Mouse (Mus musculus): ENCODE data around the gene Myh14.

The Myh14 gene

GRCm38 (mm10) chr7:44630437-44630836, 40.2 kb downstream of the Myh14 start:
- DNase-seq (ENCODE audit: low spot score) = no peak

DNA sequence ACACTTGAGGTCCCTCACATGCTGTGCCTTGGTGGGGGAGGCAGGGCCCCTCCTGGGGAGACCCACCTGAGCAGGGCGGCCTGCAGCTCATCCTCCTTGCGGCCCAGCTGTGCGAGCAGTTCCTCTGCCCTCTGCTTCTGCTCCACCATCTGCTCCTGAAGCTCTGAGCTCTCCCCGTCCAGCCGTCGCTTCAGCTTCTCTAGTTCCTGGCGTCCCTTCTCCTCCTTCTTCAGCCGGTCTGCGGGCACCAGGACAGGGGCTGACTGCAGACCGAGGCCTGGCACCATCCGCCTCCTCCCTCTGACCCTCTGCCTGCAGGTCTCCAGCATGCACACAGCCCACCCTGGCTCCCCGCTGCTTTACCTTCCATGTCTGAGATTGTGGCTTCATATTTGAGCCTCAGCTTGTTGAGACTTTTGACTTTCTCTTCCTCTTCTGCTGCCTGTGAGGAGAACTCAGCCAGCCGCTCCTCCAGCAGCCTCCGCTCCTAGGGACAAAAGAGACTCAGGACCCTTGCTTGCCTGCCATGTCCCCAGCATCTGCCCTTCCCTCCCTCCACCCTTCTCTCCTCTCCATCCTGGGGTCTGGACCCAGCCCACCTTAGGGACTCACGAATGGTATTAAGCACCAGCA, 42.1 kb downstream of the Myh14 start:
- no peak for DNase-seq (ENCODE audit: low spot score)

GRCm38 (mm10) chr7:44626966-44627365, 43.7 kb downstream of the Myh14 start:
- DNase-seq (ENCODE audit: low spot score) = no peak

GRCm38 (mm10) chr7:44626068-44626385, 44.6 kb downstream of the Myh14 start:
- no peak for DNase-seq (ENCODE audit: low spot score)

GRCm38 (mm10) chr7:44625241-44626067, 45.2 kb downstream of the Myh14 start:
- no peak for DNase-seq (ENCODE audit: low spot score)

GRCm38 (mm10) chr7:44624828-44625227, 45.8 kb downstream of the Myh14 start:
- DNase-seq (ENCODE audit: low spot score) = no peak

DNA sequence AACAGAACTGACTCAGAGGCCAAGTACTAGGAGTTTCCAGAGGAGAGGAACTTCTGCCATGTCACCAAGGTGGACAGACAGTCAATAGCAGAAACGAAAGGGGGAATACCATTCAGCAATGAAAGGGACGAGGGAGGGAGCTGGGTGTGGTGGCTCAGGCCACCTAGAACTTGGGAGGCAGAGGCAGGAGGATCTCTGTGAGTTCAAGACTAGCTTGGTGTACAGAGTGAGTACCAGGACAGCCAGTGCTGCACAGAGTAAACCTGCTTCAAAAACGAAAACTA, 46.2 kb downstream of the Myh14 start:
- DNase-seq (ENCODE audit: low spot score) = no peak

GRCm38 (mm10) chr7:44623714-44624542, 46.7 kb downstream of the Myh14 start:
- DNase-seq (ENCODE audit: low spot score) = peak; percentile 39

DNA sequence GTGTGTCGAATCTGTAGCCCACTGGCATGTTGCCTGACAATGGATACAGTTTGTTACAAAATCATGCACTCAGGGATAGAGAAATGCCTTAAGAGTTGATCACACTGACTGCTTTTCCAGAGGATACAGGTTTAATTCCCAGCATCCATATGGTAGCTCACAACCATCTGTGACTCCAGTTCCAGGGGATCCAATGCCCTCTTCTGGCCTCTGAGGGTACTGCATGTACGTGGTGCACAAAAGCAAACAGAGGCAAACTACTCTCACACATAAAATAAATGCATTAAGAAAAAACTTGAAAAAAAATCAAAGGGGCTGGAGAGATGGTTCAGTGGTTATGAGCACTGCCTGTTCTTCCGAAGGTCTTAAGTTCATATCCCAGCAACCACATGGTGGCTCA, 53.6 kb downstream of the Myh14 start:
- no peak for DNase-seq (ENCODE audit: low spot score)

DNA sequence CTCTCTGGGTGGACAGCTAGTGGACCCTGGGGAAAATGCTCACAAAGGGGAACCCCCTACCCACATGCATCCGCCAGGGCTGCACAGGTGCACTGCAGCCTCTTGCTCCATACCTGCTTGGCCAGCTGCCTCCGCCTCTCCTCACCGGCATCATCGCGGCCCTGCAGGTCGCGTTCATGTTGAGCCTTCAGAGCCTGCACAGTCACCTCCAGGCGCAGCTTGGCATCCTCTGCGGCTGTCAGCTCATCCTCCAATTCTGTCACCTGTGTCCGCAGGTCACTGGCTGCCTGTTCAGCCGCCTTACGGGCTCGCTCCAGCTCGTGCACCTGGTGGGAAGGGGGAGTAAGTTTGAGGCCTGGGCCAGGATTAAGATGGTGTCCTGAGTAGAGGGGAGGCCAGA, 54.7 kb downstream of the Myh14 start:
- DNase-seq (ENCODE audit: low spot score) = no peak

DNA sequence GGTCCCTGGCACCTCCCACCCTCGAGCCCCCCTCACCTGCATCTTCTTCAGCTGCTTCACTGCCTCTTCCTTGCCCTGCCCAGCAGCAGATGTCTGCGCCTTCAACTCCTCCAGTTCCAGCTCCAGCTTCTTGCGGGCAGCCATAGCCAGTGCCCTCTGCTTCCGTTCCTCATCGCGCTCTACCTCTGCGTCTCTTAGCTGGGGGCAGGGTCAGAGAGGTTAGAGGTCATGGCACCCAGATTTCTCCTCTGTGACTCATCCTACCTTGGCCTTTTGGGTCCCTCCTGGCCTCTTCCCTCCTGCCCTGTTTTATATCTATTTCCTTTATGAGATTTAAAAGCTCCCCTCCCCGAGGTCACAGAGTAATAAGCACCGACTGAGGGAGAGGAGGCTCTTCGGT, 55.3 kb downstream of the Myh14 start:
- DNase-seq (ENCODE audit: low spot score) = no peak

DNA sequence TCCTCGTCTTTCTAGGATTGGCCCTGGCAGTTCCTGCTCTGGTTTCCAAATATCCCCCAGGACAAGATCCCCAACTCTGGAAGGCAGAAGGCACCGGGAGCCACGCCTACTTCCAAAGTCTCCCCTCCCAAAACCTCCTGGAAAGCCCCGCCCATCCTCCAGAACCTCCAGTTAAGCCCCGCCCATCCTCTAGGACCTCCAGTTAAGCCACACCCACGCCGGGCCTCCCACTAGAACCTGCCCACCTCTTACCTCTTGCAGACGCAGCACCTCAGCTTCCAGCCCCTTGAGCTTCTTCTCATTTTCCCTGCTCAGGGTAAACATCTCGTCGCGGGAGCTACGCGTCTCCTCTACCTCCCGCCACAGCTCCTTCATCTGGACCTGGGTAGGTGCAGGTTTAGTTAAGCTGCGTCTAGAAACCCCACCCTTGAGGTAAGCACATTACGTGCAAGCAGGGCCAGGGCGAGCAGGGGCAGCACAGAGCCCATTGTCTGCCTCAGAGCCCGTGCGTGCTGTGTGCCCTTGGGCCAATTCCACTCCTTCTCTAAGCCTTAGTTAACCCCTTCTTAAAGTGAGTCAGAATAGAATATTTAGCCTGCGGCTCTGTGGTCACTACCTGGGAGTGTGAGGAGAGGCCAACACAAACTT, 56.5 kb downstream of the Myh14 start:
- DNase-seq (ENCODE audit: low spot score) = peak; percentile 58

DNA sequence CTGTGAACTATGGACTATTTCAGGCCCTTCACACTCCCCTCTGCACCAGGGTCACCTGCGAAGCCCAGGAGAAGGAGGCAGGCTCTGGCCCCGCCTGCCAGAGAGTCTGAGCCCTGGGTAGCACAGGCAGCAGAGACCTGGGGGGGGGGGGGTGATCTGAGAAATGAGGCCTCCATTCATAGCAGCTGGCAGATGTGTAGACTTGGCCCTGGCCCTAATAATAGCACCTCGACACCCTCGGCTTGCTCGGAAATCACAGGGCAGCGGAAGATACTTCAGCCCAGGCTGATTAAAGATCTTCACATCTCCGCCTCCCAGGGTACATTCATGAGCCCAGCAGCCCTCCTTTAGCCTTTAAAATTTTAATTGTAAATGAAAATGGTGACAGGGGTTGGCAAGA, 58.5 kb downstream of the Myh14 start:
- no peak for DNase-seq (ENCODE audit: low spot score)

DNA sequence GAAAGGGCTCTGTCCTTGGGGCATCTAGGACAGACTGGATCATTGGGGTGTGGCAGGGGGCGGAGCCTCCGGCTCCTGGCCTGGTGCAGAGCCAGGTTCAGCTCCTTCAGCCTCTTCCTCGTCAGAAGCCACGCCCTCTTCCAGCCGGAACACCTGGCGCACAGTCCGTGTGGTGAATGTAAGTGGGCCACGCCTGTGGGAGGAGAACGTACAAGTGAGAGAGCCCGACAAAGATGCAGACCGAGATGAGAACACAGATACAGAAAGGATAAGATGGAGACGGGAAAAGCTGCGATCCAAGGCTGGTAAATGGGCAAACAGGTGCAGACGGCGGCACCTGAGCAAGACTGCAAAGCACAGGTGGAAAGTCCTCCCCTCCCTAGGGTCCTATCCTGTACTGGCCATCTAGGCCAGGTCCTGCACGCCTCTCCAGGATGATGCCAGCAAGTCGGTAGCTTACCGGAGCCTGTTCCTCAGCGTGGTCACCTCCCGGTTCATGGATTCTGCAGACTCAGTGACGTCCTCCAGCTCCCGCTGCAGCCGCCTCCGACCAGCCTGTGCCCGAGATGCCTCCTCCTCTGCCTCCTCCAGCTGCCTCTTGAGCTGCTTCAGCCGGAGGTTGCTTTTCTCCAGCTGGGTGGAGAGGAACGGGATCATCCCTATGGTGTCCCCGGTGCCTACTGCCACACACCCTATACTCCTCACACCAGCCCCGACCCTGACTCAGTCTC, 64.3 kb downstream of the Myh14 start:
- DNase-seq (ENCODE audit: low spot score) = no peak

DNA sequence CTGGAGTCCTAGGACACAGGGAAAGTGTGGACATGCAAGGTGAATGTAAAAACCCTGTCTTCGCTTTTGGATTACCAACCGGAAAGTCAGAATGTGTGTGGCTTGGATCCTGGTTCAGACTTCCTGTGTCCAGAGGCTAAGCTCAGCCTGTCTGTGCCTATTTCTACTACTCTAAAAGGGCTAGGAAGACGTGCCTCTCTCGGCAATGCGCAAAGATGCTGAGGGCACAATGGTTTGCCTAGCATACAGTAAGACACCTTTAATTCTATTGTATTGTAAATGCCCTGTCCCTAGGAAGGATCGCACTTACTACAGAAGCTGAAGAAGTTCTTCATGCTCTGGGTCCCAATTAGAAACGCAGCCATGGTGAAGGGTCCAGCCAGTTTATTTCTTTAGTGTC, 65.2 kb downstream of the Myh14 start:
- DNase-seq (ENCODE audit: low spot score) = no peak

DNA sequence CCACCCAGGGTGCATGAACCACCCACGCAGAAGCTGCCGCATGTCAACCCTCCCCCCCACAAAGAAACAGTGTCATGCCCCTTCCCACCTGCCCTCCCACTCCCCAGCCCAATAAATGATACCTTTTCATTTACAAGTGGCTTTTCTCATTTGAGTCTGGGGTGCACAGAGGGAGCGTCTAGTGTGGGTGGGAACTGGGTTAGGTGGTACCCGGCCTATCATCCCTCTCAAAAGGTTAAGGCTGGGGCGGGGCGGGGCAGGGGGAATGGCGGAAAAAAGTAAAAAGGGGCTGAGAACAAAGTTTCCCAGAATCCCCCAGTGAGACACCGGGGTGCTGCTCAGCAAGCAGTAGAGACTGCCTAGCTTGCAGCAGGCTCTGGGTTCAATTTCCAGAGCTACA, 66.0 kb downstream of the Myh14 start:
- no peak for DNase-seq (ENCODE audit: low spot score)

DNA sequence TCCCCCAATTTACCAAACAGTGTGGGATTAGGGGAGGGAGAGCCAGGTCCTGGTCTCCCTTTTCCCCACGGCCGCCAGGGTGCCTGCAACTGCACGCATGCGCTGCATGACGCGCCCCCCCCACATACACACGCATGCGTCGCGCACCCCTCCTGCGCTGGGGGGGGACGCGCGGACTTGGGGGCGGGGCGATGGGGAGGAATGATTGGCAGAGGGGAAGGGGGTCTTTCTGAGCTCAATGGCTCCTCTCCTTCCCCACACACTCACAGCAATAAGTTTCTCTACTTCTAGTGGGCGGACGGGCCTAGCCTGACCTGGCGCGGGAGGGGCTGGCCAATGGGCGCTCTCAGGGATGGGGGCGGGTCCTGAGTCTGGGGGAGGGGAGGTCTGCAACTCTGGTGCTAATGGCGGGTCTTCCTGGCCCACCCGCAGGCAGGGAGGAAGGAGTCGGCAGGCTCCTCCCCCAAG, 66.5 kb downstream of the Myh14 start:
- peak; percentile 87 for DNase-seq (ENCODE audit: low spot score)

DNA sequence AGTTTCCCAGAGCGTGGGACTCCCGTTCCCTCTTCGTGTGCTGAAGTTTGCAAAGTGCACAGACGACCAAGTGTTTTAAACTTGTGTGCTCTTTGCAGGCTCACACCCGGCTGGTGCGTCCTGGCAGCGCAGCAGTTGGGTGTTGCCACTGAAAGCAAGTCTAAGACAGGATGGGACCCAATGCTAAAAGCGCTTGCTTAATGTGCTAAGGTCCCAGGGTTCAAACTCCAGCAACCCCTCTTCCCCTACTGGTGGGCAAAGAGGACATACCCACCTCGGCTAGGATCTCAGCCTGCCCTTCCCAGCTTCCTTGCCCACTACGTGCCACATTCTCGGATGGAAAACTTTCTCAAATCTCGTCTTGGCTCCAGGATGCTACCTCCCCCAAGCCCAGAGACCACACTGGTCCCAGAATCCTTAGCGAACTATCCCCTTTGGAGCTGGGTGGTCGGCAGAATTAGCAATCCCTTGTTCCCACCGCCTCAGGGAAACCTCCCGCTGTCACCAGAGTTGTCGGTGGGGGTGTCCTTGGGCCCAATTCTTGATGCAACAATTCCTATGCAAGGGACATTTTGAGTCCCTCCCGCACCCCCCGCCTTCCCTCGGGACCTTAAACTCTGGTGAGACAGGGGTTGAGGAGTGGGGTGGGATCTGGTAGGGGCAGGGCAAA, 67.3 kb downstream of the Myh14 start:
- DNase-seq (ENCODE audit: low spot score) = peak; percentile 48

- no peak for DNase-seq (ENCODE audit: low spot score)
Observed at GRCm38 (mm10) chr7:44602443-44602842, 68.2 kb downstream of the Myh14 start.

GRCm38 (mm10) chr7:44601646-44602045, 69.0 kb downstream of the Myh14 start:
- no peak for DNase-seq (ENCODE audit: low spot score)

- no peak for DNase-seq (ENCODE audit: low spot score)
Observed at GRCm38 (mm10) chr7:44600691-44601262, 69.9 kb downstream of the Myh14 start.
